Mouse (Mus musculus) myocyte (in vitro differentiated cells): Measurements from ENCODE around the gene Htr6. TPM values are rescaled to one million over a fixed set of nuclear protein-coding genes. Genes with fewer than 3 reads are reported as not detected.

ENCODE experiments used
- H3K27me3 ChIP-seq: one replicate; pipeline ENCODE4 v1.6.1; 2011; ENCODE audit not compliant: control insufficient read depth, insufficient read depth, insufficient read length
- H3K36me3 ChIP-seq: one replicate; pipeline ENCODE4 v1.6.1; 2011; ENCODE audit not compliant: control insufficient read depth, insufficient read depth
- H3K4me2 ChIP-seq: one replicate; pipeline ENCODE4 v1.6.1; 2011; ENCODE audit warnings: low read depth, control low read depth
- H3K4me3 ChIP-seq: one replicate; pipeline ENCODE4 v1.5.1; 2011; ENCODE audit warnings: mild to moderate bottlenecking, control low read depth, moderate library complexity
- H3K79me2 ChIP-seq: one replicate; pipeline ENCODE4 v1.6.1; 2011; ENCODE audit not compliant: control insufficient read depth, insufficient read depth
- H3ac ChIP-seq: one replicate; pipeline ENCODE4 v1.6.1; 2011; ENCODE audit not compliant: control insufficient read depth, insufficient read length
- CEBPB ChIP-seq: IDR thresholded peaks from 2 replicates; pipeline ENCODE4 v1.6.1; 2011; ENCODE audit warnings: mild to moderate bottlenecking, moderate library complexity; ENCODE audit not compliant: poor library complexity, insufficient read depth, severe bottlenecking
- E2F4 ChIP-seq: IDR thresholded peaks from one replicate; pipeline ENCODE4 v1.6.1; 2011; ENCODE audit warnings: mild to moderate bottlenecking, control low read depth, moderate library complexity; ENCODE audit not compliant: insufficient read depth
- MAX ChIP-seq: IDR thresholded peaks from one replicate; pipeline ENCODE4 v1.6.1; 2011; ENCODE audit warnings: low read depth, mild to moderate bottlenecking, control low read depth
- MYOD1 ChIP-seq, 3 experiments: IDR thresholded peaks; one replicate each; pipeline ENCODE4 v1.6.1; 2011; ENCODE audit warnings: control low read depth in 2 of 3, low read depth in 2 of 3, mild to moderate bottlenecking in 2 of 3, moderate library complexity in 1 of 3; ENCODE audit not compliant: insufficient read length in 2 of 3, control insufficient read depth in 1 of 3
- MYOG ChIP-seq, 3 experiments: IDR thresholded peaks; one replicate each; pipeline ENCODE4 v1.6.1; 2011; ENCODE audit warnings: control low read depth in 2 of 3, low read depth in 2 of 3, mild to moderate bottlenecking in 2 of 3; ENCODE audit not compliant: insufficient read length in 2 of 3, control insufficient read depth in 1 of 3, insufficient read depth in 1 of 3
- POLR2A ChIP-seq: IDR thresholded peaks from one replicate; pipeline ENCODE4 v1.6.1; 2011; ENCODE audit warnings: low read depth, mild to moderate bottlenecking, control low read depth, moderate library complexity; ENCODE audit not compliant: insufficient read length
- POLR2AphosphoS2 ChIP-seq: IDR thresholded peaks from one replicate; pipeline ENCODE4 v1.6.1; 2011; ENCODE audit warnings: low read depth, control low read depth; ENCODE audit not compliant: insufficient read length
- REST ChIP-seq: IDR thresholded peaks from one replicate; pipeline ENCODE4 v1.6.1; 2011; ENCODE audit warnings: mild to moderate bottlenecking, control low read depth, moderate library complexity; ENCODE audit not compliant: insufficient read depth, insufficient read length
- SRF ChIP-seq: IDR thresholded peaks from one replicate; pipeline ENCODE4 v1.6.1; 2011; ENCODE audit warnings: low read depth; ENCODE audit not compliant: control insufficient read depth, insufficient read length
- TCF12 ChIP-seq: IDR thresholded peaks from one replicate; pipeline ENCODE4 v1.6.1; 2011; ENCODE audit warnings: mild to moderate bottlenecking, control low read depth; ENCODE audit not compliant: poor library complexity, insufficient read depth, severe bottlenecking
- TCF3 ChIP-seq: IDR thresholded peaks from one replicate; pipeline ENCODE4 v1.6.1; 2011; ENCODE audit warnings: low read depth, control low read depth; ENCODE audit not compliant: insufficient read length
- USF1 ChIP-seq: IDR thresholded peaks from one replicate; pipeline ENCODE4 v1.6.1; 2011; ENCODE audit warnings: low read depth, mild to moderate bottlenecking, control low read depth, moderate library complexity
- polyA plus RNA-seq: library from polyadenylated mRNA; unstranded; fragments of >200 nt; fragmentation: generic; extraction: Trizol; gene quantifications from one replicate; pipeline ENCODE4 v1.2.1, GENCODE M21; 2012; ENCODE audit warnings: missing spikeins

Gene Htr6
- polyA plus RNA-seq, 1 experiment: 0.08 TPM

DNA sequence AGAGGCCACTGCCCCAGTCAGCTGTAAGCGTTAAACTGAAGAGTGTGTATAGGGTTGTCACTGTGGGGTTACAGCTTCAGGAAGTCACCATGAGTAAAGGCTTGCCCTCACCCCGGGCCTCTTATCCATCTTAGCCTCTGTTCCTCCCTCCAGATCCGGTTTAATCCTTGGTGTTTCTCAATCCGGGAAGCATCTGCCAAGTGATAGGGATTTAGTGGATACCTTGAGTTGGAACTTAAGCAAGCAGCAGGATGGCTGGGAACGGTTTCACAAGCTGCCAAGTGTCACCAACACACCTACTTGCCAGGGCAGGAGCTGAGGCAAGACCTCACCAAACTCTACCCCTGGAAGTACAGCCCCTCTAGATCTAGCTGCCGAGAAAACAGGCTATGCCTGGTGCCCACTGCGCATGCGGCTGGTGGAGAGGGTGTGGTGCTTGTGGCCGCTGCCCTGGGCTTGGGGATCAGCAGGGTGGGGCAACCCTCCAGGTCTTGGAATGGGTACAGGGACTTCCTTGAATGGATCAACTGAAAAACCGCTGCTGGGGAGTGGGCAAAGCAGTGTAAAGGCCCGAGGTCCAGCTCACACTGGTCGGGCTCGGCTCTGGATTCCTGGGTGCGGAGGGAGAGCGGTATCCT lies 15.1 kb upstream of the Htr6 start:
- H3K79me2 ChIP-seq: no peaks in the 10 kb centered on the region
- TF ChIP-seq CEBPB (no peak), MAX (no peak)
- no peak overlapping the region for H3ac ChIP-seq
- no peaks in the 10 kb centered on the region for H3K27me3 ChIP-seq
- H3K4me3 ChIP-seq: peak overlapping the region; percentile 44
- no peaks in the 10 kb centered on the region for H3K36me3 ChIP-seq
- H3K4me2 ChIP-seq: peak overlapping the region; percentile 95

DNA sequence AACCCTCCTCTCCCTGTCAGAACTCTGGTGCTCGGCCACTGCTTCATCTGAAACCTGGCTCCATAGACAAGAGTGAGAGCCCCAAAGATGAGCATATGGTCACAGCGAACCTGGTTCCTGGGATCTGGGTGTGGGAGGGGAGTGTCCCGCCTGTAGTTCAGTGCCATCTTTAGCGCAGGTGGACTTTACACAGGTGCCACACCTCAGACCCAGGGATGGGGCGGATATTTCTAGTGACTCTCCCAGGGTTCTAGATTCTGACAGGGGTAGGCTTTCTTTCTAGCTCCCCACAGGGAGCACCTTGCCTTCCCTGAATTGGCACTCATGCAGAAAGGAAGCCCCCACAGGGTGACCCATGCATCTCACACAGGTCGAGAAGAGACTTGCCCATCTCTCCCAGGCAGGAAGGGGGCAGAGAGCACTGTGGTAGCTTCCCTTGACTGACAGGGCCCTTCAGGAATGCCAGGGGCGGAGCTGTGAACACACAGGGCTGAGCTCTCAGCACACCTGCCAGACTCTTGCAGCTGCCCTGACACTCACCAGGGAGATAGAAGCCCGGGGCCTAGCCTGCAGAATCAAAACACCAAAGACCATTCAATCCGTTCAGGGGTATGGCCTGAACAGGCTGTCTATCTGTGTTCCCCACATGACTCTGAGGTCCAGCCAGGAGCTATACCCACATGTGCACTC lies 13.8 kb upstream of the Htr6 start:
- no peaks in the 10 kb centered on the region for H3K27me3 ChIP-seq
- peak in 1 of 3 experiments; percentile 50 for TF ChIP-seq MYOG (IDR thresholded peaks at IDR 0.05; ENCODE audit: control insufficient read depth in 1 of 3, insufficient read depth in 1 of 3, insufficient read length in 2 of 3, low read depth in 2 of 3)
- TF ChIP-seq USF1: no peak
- TF ChIP-seq MAX: no peak
- TF ChIP-seq SRF: no peak
- TF ChIP-seq TCF3: no peak
- TF ChIP-seq MYOD1 (IDR thresholded peaks at IDR 0.05; ENCODE audit: control insufficient read depth in 1 of 3, insufficient read length in 2 of 3, low read depth in 2 of 3): peak in 2 of 3 experiments; percentile 15 to 28
- TF ChIP-seq CEBPB: no peak
- no peaks in the 10 kb centered on the region for H3K36me3 ChIP-seq
- no peak overlapping the region for H3K4me2 ChIP-seq
- H3K79me2 ChIP-seq: no peaks in the 10 kb centered on the region
- H3K4me3 ChIP-seq: no peak overlapping the region
- no peak overlapping the region for H3ac ChIP-seq

GRCm38 (mm10) chr4:139086984-139087383 lies 11.6 kb upstream of the Htr6 start:
- Histone ChIP-seq H3K4me2 (no peak overlapping the region), H3K27me3 (no peaks in the 10 kb centered on the region), H3K36me3 (no peaks in the 10 kb centered on the region), H3K79me2 (no peaks in the 10 kb centered on the region), H3ac (no peak overlapping the region), H3K4me3 (no peak overlapping the region)
- no peak for TF ChIP-seq POLR2A
- TF ChIP-seq POLR2AphosphoS2: no peak
- no peak for TF ChIP-seq TCF12
- no peak for TF ChIP-seq MYOG (IDR thresholded peaks at IDR 0.05; ENCODE audit: control insufficient read depth in 1 of 3, insufficient read depth in 1 of 3, insufficient read length in 2 of 3, low read depth in 2 of 3)
- no peak for TF ChIP-seq E2F4
- no peak for TF ChIP-seq MYOD1 (IDR thresholded peaks at IDR 0.05; ENCODE audit: control insufficient read depth in 1 of 3, insufficient read length in 2 of 3, low read depth in 2 of 3)
- TF ChIP-seq MAX: no peak
- TF ChIP-seq REST: no peak
- TF ChIP-seq USF1: no peak
- no peak for TF ChIP-seq CEBPB
- TF ChIP-seq SRF: no peak

GRCm38 (mm10) chr4:139086037-139086436 lies 10.7 kb upstream of the Htr6 start:
- no peak overlapping the region for H3K4me3 ChIP-seq
- no peak overlapping the region for H3ac ChIP-seq
- no peaks in the 10 kb centered on the region for H3K79me2 ChIP-seq
- H3K27me3 ChIP-seq: no peaks in the 10 kb centered on the region
- no peak for TF ChIP-seq E2F4
- TF ChIP-seq POLR2A: no peak
- TF ChIP-seq SRF: no peak
- TF ChIP-seq POLR2AphosphoS2: no peak
- TF ChIP-seq TCF3: no peak
- no peak for TF ChIP-seq MYOG (IDR thresholded peaks at IDR 0.05; ENCODE audit: control insufficient read depth in 1 of 3, insufficient read depth in 1 of 3, insufficient read length in 2 of 3, low read depth in 2 of 3)
- TF ChIP-seq MYOD1 (IDR thresholded peaks at IDR 0.05; ENCODE audit: control insufficient read depth in 1 of 3, insufficient read length in 2 of 3, low read depth in 2 of 3): no peak
- TF ChIP-seq TCF12: no peak
- no peak for TF ChIP-seq REST
- no peak for TF ChIP-seq USF1
- TF ChIP-seq CEBPB: no peak
- no peak for TF ChIP-seq MAX
- no peaks in the 10 kb centered on the region for H3K36me3 ChIP-seq
- no peak overlapping the region for H3K4me2 ChIP-seq

- H3ac ChIP-seq: no peak overlapping the region
- no peaks in the 10 kb centered on the region for H3K79me2 ChIP-seq
- H3K27me3 ChIP-seq: no peaks in the 10 kb centered on the region
- no peak overlapping the region for H3K4me3 ChIP-seq
- H3K36me3 ChIP-seq: no peaks in the 10 kb centered on the region
- no peak for TF ChIP-seq E2F4
- H3K4me2 ChIP-seq: no peak overlapping the region
Observed at GRCm38 (mm10) chr4:139085337-139085736, 10.0 kb upstream of the Htr6 start.
